Mouse (Mus musculus): ENCODE results near the gene Cd151.

Cd151 gene

DNA sequence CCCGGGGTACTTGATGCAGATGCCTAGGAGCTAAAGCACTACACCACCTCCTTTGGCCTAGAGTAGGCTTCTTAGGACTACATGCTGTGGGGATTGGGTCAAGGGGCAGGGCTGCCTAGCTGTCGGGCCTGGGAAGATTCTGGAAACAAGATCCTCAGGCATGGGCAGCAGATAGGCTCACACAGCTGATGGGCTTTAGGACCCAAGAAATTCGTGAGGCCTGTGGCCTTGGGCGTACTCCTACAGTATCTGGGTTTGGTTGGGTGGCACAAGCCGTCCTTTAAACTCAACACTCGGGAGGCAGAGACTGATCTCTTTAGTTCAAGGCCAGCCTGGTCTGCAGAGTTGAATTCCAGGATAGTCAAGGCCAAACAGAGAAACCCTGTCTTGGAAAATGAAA, 5.0 kb downstream of the Cd151 start:
- no peak for DNase-seq (ENCODE audit: extremely low spot score, low spot score)

DNA sequence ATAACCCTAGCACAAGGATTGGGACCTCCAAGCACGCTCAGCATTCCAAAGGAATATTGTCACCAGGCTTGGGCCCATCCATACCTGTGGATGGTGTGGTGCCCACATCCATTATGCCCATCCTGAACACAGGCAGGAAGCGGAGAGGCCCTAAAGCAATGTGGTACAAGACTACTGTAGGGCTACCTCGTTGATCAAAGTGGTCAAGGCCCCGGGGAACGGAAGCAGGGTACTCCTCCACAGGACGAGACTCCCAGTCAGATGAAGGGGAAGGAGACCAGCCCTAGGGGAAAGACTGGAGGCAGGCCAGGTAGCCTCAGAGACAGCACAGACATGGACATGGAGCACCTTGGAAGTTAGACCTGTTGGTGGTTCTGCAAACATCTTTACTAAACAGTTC, 5.6 kb downstream of the Cd151 start:
- no peak for DNase-seq (ENCODE audit: extremely low spot score, low spot score)

DNA sequence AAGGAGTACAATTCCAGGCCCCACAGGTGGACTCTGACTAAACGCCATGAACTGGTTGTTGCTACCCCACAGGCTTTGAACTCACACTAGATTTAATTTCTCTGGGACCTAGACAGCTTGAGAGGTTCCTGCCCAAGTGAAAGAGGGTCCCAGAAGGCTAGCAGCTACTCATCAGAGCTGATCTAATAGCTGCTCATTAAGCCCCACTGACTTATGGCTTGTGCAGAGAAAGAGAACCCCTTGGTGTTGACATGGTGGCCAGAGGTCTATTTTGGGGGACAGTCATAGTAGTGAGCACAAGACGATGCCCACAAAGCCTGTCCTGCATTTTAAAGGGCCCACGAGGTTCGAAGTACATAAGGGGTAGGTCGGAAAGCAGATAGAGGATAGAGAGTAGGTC, 7.0 kb downstream of the Cd151 start:
- DNase-seq (ENCODE audit: extremely low spot score, low spot score) = no peak

DNA sequence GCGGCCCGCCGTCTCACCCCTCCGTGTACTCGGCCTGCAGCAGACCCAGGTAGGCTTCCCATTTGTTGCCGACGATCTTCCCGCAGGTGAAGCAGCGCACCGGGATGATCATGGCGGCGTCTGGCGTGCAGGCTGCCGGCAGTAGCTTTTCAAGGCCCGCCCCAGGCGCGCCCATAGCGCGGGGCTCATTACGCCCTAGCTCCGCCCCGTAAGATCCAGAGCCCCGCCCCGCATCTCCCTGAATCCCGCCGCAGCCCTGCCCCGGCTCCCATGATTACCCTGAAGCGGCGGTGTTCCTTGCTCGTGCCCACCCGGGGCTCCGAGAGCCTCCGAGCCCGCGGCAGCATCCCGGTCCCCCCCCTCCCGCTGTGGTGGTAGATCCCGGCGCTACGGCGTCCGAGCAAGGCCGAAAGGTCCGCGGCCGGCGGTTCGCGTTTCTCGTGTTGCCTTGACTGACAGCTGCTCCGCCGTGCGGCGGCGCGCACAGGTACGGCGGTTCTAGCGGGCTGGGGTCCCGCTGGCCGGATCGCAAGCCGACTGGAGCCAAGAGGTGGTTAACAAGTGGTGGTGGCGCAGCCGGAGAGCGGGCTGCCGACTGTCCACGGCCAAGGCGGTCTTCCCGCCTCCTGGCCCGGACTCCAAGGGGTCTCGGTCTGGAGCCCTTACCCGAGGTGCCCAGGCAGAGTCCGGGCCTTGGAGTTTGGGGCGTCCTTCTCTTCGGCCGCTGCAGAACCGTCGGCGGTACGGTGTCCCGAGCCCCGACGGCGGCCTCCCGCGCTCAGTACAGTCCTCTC, 8.0 kb downstream of the Cd151 start, which contains the start of the genes Polr2l and Tspan4:
Gene Polr2l, minus strand, starts transcription at position 122 of the 794 bp plus-strand sequence.
Gene Tspan4, plus strand, starts transcription at position 230 of the 794 bp plus-strand sequence.
- peak; percentile 94 for DNase-seq (ENCODE audit: extremely low spot score, low spot score)

DNA sequence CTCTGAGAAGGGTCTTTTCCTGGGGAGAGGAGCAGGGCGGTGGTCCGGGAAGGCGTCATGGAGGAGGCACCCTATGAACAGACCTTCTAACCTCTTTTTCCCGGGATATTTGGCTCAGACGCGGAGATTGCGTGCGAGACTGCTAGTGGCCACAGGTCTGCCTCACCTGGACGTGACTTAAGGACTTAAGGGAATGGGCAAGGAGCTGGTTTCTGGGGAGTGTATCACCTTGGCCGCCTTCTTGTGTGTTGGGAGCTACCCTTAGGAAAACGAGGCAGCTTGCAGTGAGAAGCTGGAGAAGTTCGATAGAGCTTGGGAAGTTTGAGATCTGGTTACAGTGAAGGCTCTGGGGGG, 8.6 kb downstream of the Cd151 start:
- no peak for DNase-seq (ENCODE audit: extremely low spot score, low spot score)

DNA sequence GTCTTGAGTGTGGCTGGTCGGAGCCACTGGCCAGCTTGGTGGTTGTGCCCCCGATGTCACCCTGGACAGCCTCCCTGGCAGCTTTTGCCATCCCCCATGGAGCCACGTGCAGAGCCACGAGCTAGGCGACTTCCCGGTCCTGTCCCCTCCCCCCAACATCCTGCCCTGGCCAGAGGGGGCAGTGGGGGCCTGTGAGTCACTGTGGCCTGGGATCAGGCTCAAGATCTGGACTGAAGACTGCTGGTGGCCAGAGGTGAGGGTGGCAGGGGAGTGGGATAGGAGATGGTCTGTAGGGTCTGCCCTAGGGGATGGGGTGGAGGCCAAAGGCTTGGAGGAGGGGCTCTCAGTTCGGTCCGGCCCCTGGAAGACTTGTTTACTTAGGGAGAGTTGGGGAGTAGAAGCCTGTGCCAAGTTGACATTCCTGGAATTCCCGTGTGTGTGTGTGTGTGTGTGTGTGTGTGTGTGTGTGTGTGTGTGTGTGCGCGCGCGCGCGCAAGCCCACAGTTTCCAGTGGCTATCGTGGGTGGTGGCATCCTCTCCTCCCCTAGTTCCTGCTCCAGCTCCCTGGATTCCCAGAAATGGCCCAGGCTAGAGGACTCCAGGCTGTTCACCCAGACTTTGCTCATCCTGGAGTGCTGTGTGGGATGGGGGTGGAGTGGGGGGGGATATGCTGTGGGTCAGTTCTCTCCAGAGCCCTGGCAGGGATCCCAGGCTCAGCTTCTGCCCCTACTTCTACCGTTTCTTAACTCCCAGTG, 9.2 kb downstream of the Cd151 start:
- peak; percentile 63 for DNase-seq (ENCODE audit: extremely low spot score, low spot score)

DNA sequence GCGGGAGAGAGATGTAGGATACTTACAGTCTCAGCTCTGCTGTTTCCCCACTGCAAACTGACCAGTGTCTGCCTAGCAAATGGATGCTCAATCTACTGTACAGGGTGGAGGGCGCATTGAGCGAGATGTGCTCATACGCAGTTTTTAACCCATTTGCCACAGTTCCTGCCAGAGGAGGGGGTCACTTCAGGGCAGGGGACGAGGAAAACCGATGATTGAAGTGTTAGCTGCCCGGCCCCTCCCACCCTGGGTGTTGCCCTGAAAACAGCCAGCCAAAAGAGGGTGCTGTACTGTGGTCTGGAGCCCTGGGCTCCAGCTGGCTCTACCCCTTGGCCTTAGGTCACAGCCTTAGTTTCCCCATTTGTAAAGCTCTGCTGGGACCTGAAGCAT, 9.8 kb downstream of the Cd151 start:
- DNase-seq (ENCODE audit: extremely low spot score, low spot score) = no peak

DNA sequence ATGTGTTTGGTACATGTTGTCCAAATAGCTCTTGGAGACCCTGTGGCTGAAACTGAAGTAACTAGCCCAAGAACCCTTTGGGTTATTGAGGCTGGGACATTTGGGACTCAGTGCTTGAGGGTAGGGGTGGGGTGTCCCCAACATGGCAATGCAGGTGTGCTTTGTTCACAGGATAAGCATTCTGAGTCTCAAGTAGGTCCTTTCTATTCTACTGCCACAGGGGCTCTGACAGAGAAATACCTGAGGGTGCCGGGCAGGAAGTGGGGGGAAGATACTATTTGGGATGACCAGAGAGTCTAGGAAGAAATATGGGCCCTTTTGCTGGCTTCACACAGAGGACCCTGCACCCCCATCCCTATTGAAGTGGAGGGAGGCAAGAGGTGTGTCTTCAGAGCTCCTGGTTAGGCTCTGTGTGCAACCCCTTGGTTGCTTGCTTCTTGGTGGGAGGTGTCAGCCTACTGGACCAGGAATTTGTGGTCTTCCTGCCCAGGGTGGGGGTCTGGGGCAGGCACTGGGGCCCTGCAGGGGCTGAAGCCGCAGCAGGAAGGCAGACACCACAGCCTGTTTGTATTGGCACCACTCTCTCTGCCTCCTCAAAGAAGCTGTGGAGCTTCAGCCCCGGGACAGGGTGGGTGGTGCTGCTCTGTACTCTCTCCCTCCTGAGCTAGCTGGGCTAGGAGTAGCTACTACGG, 10.5 kb downstream of the Cd151 start:
- DNase-seq (ENCODE audit: extremely low spot score, low spot score) = no peak

DNA sequence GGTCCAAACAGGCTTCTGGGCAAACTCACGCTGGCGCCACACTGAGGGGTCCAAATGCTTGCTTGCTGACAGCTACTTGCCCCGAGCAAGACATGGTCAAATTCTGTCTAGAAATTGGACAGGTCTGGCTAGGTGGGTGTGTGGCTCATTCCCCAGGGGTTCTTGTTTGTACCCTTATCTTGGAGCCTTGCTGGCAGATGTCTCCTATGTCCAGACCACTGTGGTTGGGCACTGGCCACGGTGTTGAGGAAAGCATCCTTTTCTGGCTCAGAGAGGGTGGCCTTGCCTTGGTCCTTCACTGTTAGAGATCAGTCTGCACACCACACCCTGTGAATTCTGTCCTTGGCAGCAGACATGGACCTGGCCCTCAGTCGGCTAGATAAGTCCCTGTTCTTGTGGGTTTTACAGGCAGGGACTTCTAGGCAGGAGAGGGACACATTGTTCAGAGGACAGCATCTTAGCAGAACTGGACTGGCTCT, 11.1 kb downstream of the Cd151 start:
- DNase-seq (ENCODE audit: extremely low spot score, low spot score) = no peak

DNA sequence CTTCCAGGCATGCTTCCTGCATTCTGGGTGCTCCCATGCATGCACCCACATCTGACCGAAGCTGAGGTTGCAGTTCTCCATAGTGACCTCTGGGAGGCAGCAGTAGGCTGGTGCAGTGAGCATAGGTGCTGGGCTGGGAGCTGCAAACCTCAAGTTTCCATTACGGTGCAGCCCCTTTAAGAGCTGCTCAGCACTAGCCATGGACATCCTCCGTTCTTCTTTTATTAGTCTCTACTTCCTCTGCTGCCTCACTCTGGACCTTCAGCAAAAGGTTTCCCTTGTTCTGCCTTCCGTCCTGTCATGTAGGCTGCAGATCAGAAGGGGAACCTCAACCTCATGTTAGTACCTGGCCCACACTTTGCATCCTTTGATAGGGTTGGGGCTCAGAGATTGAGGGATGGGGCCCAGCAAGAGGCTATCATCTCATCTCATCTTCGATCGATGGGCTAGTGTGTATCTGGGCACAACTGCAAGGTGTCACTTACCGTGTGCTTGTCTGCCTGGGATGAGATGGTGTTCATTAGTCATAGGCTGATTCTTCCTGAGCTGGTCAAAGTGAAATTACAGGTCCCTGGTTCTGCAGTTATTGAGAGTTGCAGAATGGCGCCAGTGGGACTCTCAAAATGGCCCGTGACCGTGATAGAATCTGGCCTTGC, 13.8 kb downstream of the Cd151 start:
- DNase-seq (ENCODE audit: extremely low spot score, low spot score) = peak; percentile 57

DNA sequence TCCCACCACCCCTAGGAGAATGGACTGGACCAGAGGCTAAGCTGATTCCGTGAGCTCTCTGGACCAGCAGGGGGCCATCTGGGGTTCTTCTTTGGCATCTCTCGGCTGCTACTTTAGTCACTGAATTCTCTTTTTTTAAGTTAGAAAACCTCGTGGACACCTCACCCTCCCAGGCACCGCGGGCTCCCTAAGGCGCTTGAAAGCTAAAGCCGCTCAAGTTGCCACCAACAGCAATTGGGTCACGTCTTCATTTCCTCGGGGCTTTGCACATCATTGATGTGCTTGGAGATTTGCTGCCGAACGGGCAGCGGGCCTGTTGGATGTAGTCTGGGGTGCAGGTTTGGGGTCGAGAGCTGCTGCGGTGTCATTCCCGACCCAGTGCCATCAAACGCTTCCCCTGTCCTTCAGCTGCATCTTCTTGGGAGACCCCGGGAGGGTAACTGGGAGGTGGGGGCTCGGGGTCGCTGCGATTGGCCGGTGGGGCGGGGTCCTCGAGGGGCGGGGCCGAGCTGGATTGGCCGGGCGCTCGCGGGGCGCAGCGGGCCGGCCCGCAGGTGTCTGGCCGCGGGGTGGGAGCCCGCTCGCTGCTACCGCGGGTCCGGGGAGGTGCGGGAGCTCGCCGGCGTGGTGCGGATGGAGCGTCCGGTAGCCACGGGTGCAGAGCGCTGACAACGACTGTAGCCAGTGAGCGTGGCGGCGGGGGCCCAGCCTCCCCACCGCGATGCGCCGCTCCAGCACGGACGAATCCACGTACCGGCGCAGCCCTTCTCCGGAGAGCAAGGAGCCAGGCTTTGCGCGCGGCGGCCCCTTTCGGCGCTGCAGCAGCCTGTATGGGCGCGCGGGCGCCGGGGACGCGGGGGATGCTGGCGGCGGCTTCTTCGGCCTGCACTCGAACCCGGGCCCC, 14.6 kb downstream of the Cd151 start:
- peak; percentile 75 for DNase-seq (ENCODE audit: extremely low spot score, low spot score)

DNA sequence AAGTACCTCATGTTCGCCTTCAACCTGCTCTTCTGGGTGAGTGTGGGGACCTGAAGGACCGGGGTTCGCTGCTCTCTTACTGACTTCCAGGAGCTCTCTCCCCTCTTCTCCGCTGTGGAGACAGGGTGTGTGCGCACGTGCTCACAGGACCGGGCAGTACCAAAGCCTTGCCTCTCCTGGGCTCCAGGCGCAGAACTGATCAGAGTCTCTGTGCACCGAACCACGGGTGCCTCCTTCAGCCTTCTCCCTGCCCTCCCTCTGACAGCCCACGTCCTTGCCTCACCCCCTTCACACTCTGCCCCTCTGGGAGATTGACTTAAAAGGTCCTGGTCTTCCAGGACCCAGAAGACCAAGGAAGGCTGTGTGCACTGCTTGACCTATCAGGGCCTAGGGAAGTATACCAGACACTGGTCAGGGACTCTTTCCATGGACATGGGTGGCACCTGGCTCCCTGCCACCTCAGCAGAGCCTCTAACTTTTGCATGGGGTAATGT, 15.4 kb downstream of the Cd151 start:
- no peak for DNase-seq (ENCODE audit: extremely low spot score, low spot score)

DNA sequence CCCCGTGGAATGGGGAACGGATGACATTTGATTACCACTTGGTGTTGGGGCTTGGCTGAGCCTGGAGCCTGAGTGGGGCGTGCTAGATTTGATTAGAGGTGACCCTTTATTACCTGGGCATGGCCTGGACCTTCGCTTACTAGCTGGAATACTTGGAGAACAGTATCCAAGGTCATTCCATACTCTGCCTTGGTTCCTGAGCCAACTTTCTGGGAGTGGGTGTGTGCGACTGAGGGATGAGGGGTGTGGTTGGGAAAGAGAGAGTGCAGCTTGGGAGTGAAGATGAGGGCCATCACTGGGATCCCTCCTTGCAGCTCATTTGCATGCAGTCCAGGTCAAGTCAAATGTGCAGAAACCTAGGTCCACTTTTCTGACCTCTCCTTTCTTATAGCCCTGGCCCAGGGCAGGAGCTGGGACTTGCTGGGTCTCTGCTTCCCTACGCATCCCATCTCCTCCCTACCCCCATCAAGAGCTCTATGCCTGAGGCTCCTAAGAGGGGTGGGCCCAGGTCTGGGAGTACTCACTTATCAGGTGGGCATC, 16.0 kb downstream of the Cd151 start:
- no peak for DNase-seq (ENCODE audit: extremely low spot score, low spot score)

DNA sequence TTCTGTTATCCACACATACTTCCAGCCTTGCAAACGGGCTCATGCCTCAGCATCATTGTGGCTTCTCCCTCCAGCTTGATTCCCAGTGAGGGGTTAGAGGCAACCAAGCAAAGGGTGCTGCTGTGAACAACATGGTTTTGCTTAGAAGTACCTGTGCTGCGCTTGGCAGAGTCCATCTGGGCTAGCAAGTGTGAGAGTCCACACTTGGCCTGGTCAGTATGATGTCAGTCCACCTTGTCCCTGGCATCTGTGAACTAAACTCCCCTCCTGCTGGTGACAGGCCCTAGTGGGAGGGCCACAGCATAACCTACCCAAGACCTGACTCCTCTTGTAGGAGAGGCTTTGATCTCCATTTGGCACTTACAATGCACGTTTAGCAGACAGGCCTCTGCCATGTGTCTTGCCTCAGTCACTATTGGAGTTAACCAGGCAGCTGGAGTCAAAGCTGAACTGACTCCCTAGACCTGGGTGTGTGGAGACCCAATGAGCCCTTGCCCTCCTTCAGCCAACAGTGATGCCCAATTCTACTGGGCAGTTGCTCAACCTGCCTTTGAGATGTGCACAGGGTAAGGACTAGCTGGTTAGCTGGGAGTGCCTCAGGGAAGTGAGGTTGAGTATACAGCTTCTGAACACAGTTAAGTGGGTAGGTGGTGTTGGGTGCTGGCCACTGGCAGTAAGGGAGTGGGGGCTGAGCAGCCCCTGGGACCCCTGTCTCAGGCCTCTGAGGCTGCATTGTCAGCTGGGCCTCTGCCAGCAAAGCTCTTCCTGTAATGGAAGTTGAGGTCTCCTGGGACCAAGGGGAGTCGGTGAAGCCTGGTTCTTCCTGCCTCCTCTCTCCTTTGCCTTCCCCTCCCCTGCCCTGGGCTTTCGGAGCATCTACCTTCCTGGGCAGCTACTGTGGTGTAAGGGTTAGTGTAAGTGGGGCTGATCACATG, 17.3 kb downstream of the Cd151 start:
- no peak for DNase-seq (ENCODE audit: extremely low spot score, low spot score)

DNA sequence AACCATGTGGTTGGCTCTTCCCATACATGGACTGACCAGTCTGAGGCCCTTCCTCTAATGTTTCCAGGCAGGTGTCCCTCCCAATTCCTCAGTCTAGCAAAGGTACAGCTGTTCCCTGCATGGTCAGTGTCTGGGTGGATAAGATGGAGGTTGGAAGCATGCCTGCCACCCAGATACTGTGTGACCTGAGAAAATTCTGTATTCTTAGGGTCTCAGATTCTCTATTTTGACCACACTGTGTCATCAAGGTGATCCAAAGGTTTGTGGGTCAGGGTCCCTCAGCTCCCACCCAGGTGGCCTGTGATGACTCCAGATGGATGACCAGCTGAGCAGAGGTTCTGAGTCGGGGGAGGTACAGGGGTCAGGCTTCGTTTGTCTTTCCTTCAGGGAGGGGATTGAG, 18.0 kb downstream of the Cd151 start:
- no peak for DNase-seq (ENCODE audit: extremely low spot score, low spot score)

DNA sequence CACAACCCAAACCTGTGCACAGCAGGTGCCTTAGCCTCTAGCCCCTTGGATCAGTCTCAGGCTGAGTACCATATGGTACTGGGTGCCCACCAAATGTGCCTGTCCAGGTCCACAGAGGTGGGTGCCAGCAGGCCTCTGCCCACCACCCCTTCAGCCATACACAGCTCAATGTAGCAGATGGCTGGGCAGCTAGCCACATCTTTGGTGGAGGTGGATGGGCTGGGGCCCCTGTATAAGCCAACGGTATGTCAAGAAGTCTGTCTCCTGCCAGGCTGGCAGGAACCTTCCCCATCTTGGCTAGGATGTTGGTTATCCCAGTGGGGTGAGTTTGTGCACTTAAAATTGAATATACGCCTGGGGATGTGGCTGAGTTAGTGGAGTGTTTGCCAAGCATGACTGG, 18.4 kb downstream of the Cd151 start:
- DNase-seq (ENCODE audit: extremely low spot score, low spot score) = no peak

DNA sequence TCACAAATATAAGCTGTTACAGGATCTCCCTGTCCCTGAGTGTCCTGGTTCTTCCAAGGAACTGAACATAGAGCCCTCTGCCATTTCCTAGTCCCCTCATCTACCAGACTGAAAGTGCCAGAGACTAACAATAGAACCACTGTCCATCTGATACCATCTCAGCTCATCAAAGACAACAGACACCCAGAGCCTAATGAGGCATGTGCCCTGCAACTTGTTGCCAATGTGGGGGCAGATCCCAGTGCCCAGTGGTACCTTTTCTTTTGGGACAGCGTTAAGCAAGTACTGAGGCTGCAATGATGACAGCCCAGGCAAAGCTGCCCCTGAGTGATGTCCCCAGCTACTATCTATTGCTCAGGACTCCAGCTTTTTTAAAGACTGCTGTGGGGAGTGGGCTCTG, 19.0 kb downstream of the Cd151 start:
- no peak for DNase-seq (ENCODE audit: extremely low spot score, low spot score)

DNA sequence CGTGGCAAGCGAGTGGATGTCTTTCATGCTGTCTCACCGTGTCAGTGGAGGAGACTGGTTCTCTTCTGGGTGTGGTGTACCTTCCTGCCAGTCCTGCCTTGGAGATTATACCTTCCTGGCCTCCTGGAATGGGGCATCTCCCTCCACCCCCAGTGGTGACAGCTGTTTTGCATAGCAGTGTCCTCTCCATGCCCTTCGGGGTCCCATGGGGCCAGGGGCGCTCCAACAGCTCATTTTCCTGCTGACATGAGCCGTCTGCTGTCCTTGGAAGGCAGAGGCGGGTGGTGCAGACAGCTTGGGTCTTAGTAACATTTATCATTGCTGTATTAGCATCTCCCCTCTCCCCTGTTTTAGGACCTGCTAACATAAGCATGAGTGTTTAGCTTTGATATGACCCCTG, 19.9 kb downstream of the Cd151 start:
- DNase-seq (ENCODE audit: extremely low spot score, low spot score) = no peak

DNA sequence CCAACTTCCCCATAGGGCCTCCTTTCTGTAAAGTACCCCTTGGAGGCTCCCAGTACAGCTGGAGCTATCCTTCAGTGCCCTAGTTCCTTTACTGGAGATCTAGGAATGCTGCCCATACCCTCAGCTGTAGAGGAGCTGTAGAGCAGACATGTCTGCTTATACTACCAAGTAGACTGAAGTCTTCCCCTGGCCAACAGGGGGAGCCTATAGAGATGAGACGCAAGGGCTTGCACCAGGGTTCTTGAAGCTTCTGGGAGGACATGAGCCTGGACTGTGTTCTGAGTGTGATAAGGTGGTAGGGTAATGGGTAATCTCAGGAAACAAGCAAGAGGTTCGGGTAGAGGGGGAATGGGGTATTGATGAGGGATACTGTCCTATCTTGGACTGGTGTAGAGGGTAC, 24.0 kb downstream of the Cd151 start:
- DNase-seq (ENCODE audit: extremely low spot score, low spot score) = no peak

Measured in neural tube, embryonic 10.5 days (tissue).